Mouse (Mus musculus) midbrain, embryonic 11.5 days (tissue): ENCODE measurements around the gene Luzp1. TPM values are rescaled to one million over a fixed set of nuclear protein-coding genes. Genes with fewer than 3 reads are reported as not detected.

Experiments used
- ATAC-seq: fragments of 200-750 bp; cut with Nextera tagmentation; 2 replicates; pipeline ENCODE4 v1.8.0; 2017; ENCODE audit warnings: moderate TSS enrichment, moderate library complexity; ENCODE audit not compliant: low FRiP score
- DNase-seq: peaks from one replicate; pipeline ENCODE4 v3.0.0; 2015; ENCODE audit warnings: low spot score; ENCODE audit errors: missing footprints
- H3K27ac ChIP-seq: fragments of 300-500 bp; sonication (generic); 2 replicates; pipeline ENCODE4 v1.5.1; 2014; ENCODE audit warnings: low read depth, low read length
- H3K27me3 ChIP-seq: fragments of 300-500 bp; sonication (generic); 2 replicates; pipeline ENCODE4 v1.6.1; 2014; ENCODE audit warnings: mild to moderate bottlenecking, low read length, moderate library complexity, mixed read lengths; ENCODE audit not compliant: control insufficient read depth, insufficient read depth
- H3K36me3 ChIP-seq: fragments of 300-500 bp; sonication (generic); 2 replicates; pipeline ENCODE4 v1.6.1; 2014; ENCODE audit warnings: mild to moderate bottlenecking, low read length, moderate library complexity, mixed read lengths; ENCODE audit not compliant: control insufficient read depth, insufficient read depth
- H3K4me1 ChIP-seq: fragments of 300-500 bp; sonication (generic); 2 replicates; pipeline ENCODE4 v1.6.1; 2014; ENCODE audit warnings: low read length; ENCODE audit not compliant: control insufficient read depth, insufficient read depth
- H3K4me2 ChIP-seq: fragments of 300-500 bp; sonication (generic); 2 replicates; pipeline ENCODE4 v1.6.1; 2014; ENCODE audit warnings: mild to moderate bottlenecking, moderate library complexity
- H3K4me3 ChIP-seq: fragments of 300-500 bp; sonication (generic); 2 replicates; pipeline ENCODE4 v1.5.1; 2014; ENCODE audit warnings: low read depth, low read length
- H3K9ac ChIP-seq: fragments of 300-500 bp; sonication (generic); 2 replicates; pipeline ENCODE4 v1.6.1; 2014; ENCODE audit warnings: low read length
- H3K9me3 ChIP-seq: fragments of 300-500 bp; sonication (generic); 2 replicates; pipeline ENCODE4 v1.6.1; 2016; ENCODE audit warnings: low read length; ENCODE audit not compliant: control insufficient read depth
- WGBS: fragments of 180-500 bp; shearing (Covaris S2); extraction: QIAGEN DNeasy Blood & Tissue Kit; methylation state at CpG from one replicate; pipeline ENCODE4 v1.1.7; 2014; 5-methylcytosine and 5-hydroxymethylcytosine counted together
- polyA plus RNA-seq: library from polyadenylated mRNA; unstranded; fragments of >200 nt; fragmentation: Nextera tagmentation; extraction: Ambion mirVana; gene quantifications from 2 replicates; pipeline ENCODE4 v1.2.1, GENCODE M21; 2014

Gene Luzp1
- polyA plus RNA-seq, 1 experiment from 2014 or later: 99.5 TPM

DNA sequence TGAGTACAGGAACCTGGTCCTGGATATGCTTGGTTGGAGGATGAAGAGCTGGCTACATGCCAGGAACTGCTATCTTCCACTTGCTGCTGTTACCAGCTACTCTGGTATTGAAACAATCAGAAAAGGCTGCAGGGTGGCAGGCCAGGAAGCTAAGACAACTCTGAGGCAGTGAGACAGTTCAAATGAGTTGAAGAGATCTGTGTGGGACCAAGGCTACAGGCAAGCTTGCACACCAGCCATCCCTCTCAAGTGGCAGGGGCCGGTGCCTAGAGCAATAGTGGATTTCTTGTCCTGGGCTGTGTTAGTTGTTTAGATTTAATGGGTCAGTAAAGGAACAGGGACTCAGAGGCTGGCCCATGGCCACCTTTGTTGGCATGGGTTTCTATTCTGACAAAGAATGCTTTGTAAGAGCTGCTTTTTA is 78.8 kb downstream of the Luzp1 start:
- Histone ChIP-seq H3K27ac (no peak overlapping the region), H3K36me3 (peaks cover 24% of the 10 kb centered on the region), H3K4me1 (peaks cover 2% of the 10 kb centered on the region), H3K27me3 (no peaks in the 10 kb centered on the region), H3K9ac (no peak overlapping the region), H3K4me3 (no peak overlapping the region), H3K9me3 (no peaks in the 10 kb centered on the region), H3K4me2 (no peak overlapping the region)
- DNase-seq: no peak
- ATAC-seq: no peak
- 73% methylated on average over 1 of the region's 1 CpGs for WGBS

DNA sequence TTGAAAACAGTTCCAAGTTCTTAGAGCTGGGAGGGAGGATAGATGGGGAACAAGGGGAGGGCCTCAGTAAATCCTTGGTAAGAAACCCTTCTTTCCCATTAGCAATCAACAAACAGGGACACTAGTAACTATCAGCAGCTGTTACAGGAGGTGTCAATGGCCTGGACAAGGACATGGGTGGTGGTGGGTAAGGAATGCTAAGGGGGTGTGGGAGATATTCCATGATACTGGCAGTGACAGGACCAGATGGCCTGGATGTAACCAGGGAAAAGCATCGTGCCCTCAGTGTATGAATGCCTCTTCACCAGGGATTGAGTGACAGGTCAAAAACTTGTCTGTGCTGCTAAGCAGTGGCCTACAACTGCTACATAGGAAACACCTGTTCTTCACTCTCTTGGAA is 83.5 kb downstream of the Luzp1 start:
- Histone ChIP-seq H3K9me3 (no peaks in the 10 kb centered on the region), H3K36me3 (peaks cover 22% of the 10 kb centered on the region)
- 88% methylated on average over 1 of the region's 1 CpGs for WGBS

GRCm38 (mm10) chr4:136557638-136558037 is 88.1 kb downstream of the Luzp1 start:
- no peak overlapping the region for H3K9ac ChIP-seq
- peaks cover 23% of the 10 kb centered on the region for H3K36me3 ChIP-seq
- H3K4me1 ChIP-seq: no peaks in the 10 kb centered on the region
- DNase-seq (no peak), ATAC-seq (no peak)
- H3K4me2 ChIP-seq: no peak overlapping the region
- no peak overlapping the region for H3K27ac ChIP-seq
- H3K27me3 ChIP-seq: no peaks in the 10 kb centered on the region
- no peak overlapping the region for H3K4me3 ChIP-seq
- H3K9me3 ChIP-seq: no peaks in the 10 kb centered on the region
- WGBS: 93% methylated on average over 2 of the region's 2 CpGs

More for the DNA sequence above, 83.5 kb downstream of the Luzp1 start:
- ATAC-seq (no peak), DNase-seq (no peak)
- Histone ChIP-seq H3K9ac (no peak overlapping the region), H3K27me3 (no peaks in the 10 kb centered on the region), H3K4me3 (no peak overlapping the region), H3K4me2 (no peak overlapping the region), H3K27ac (no peak overlapping the region), H3K4me1 (peaks cover 2% of the 10 kb centered on the region)

DNA sequence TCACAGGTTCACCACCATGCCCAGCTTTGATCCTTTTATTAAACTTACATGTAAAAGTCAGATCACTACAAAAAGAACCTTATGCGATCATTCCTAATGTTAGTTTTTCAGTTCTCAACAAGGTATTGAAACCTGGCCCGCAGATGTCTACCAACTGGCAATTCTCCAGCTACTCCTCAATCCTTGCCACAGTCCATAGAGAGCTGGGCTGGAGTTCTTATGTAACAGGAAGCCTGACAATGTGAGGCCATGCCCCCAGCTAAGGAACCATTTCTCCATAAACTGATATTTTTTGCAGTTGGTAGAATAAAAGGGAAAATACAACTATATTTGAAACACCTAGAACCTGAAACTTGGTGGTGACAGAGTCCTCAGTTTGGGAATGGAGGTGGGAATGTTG is 90.1 kb downstream of the Luzp1 start:
- H3K9ac ChIP-seq: no peak overlapping the region
- H3K36me3 ChIP-seq: peaks cover 17% of the 10 kb centered on the region
- 96% methylated on average over 2 of the region's 2 CpGs for WGBS

DNA sequence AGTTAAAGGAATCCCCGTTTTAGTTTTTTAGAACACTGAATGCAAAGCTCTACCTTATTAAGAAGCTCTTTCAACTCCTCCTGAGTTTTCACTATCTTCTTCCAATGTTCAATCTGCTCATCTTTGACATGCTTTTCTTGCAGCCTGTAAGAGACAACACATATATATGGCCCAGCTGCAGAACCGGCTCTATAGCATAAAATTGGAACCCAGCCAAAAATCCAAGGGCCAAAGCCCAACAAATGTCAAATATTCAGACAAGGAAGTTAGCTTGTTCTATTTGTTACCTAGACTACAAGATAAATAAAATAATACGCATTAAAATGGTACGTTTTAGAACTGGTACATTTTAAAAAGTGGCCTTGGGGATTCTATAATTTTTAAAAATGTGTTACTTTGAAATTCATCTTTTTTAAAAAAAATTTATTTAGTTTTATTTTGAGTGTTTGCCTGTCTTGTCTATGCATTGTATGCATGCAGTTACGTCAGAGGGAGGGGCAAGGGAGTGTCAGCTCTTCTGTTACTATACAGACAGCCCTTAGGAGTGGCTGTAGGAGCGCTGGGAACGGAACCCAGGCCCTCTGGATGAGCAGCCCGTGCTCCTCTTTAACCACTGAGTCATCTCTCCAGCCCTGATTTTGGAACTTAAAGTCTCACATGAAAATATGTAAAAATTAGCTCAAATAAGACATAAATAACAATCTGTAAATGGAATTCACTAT is 90.9 kb downstream of the Luzp1 start:
- no peaks in the 10 kb centered on the region for H3K27me3 ChIP-seq
- ATAC-seq (no peak), DNase-seq (no peak)
- H3K27ac ChIP-seq: no peak overlapping the region
- H3K36me3 ChIP-seq: peaks cover 15% of the 10 kb centered on the region
- H3K9me3 ChIP-seq: no peaks in the 10 kb centered on the region
- H3K4me1 ChIP-seq: no peaks in the 10 kb centered on the region
- no peak overlapping the region for H3K9ac ChIP-seq
- 95% methylated on average over 8 of the region's 8 CpGs for WGBS
- no peak overlapping the region for H3K4me3 ChIP-seq
- H3K4me2 ChIP-seq: no peak overlapping the region

More for the DNA sequence above, 90.1 kb downstream of the Luzp1 start:
- H3K4me3 ChIP-seq: no peak overlapping the region
- ATAC-seq: no peak
- no peaks in the 10 kb centered on the region for H3K27me3 ChIP-seq
- H3K4me2 ChIP-seq: no peak overlapping the region
- no peak overlapping the region for H3K27ac ChIP-seq
- no peaks in the 10 kb centered on the region for H3K9me3 ChIP-seq
- H3K4me1 ChIP-seq: no peaks in the 10 kb centered on the region
- DNase-seq: no peak

DNA sequence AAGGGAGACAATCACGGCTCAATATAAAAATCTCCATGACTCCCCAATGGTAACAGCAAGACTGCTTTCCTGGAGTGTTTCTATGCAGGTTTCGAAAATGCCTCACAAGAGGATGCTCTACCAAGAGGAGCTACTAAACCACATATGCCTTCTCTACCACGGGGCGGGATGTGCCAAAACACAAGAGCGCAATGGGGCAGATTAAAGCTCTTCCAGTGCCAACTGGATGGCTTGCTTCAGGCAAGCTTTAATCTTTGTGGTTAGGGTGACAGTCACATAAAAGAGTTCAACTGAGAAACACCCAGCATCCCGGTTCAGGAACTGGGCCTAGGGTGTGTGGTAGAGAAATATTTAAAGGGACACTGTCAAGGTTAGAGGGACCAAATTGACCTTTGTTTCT is 93.2 kb downstream of the Luzp1 start:
- Histone ChIP-seq H3K27me3 (no peaks in the 10 kb centered on the region), H3K9me3 (no peaks in the 10 kb centered on the region), H3K4me3 (no peak overlapping the region), H3K4me1 (no peaks in the 10 kb centered on the region), H3K9ac (no peak overlapping the region), H3K27ac (no peak overlapping the region), H3K36me3 (peaks cover 22% of the 10 kb centered on the region), H3K4me2 (no peak overlapping the region)
- ATAC-seq (no peak), DNase-seq (no peak)
- 91% methylated on average over 6 of the region's 6 CpGs for WGBS

DNA sequence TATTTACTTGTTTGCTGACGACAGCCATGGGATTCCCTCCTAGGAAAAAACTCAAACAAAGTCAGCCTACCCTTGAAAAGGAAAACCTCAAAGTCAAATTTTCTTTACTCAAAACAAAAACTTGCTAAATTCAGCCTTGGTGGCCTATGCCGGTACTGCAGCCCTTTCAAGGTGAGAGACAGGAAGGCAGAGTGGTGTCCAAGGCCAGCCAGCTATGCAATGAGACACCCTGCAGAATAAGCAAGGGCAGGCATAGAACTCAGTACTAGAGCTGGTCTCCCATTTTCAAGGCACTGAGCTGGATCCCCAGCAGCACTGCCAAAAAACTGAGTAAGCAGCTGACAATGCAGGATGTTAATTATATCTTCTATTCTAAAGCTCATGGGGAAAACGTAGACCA is 99.1 kb downstream of the Luzp1 start:
- DNase-seq (no peak), ATAC-seq (no peak)
- Histone ChIP-seq H3K36me3 (peaks cover 21% of the 10 kb centered on the region), H3K9ac (no peak overlapping the region), H3K4me2 (no peak overlapping the region), H3K4me3 (no peak overlapping the region), H3K9me3 (no peaks in the 10 kb centered on the region), H3K4me1 (no peaks in the 10 kb centered on the region), H3K27me3 (no peaks in the 10 kb centered on the region), H3K27ac (no peak overlapping the region)
- 90% methylated on average over 3 of the region's 3 CpGs for WGBS

- H3K9ac ChIP-seq: no peak overlapping the region
- H3K27me3 ChIP-seq: no peaks in the 10 kb centered on the region
- H3K4me3 ChIP-seq: no peak overlapping the region
- ATAC-seq (no peak), DNase-seq (no peak)
- no peak overlapping the region for H3K4me2 ChIP-seq
- no peaks in the 10 kb centered on the region for H3K4me1 ChIP-seq
- H3K36me3 ChIP-seq: peaks cover 19% of the 10 kb centered on the region
- H3K27ac ChIP-seq: no peak overlapping the region
- H3K9me3 ChIP-seq: no peaks in the 10 kb centered on the region
These were observed 100.4 kb downstream of the Luzp1 start for GRCm38 (mm10) chr4:136569998-136570397.

DNA sequence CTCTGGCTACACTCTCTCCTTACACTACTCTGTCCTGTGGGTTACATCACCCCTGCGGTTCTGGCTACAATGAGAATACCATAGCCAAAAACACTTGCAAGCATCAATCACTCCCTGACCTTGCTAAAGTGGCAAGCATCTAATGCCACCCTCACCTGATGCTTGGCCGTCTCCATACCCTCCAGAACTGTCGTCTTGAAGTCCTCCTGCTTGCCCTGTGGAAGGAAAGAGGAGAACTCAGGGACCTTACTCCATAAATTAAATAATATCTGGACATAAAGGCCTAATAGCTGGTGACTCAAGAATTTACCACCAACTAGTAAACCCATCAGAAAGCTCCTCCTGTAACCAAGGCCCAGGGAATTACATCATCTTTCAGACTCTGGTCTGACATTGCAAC is 112.3 kb downstream of the Luzp1 start:
- no peak for ATAC-seq
- 93% methylated on average over 3 of the region's 3 CpGs for WGBS
- H3K27me3 ChIP-seq: no peaks in the 10 kb centered on the region
- no peak overlapping the region for H3K4me2 ChIP-seq
- no peak for DNase-seq
- no peaks in the 10 kb centered on the region for H3K9me3 ChIP-seq
- no peak overlapping the region for H3K9ac ChIP-seq
- no peaks in the 10 kb centered on the region for H3K36me3 ChIP-seq
- H3K4me1 ChIP-seq: no peaks in the 10 kb centered on the region
- no peak overlapping the region for H3K4me3 ChIP-seq
- H3K27ac ChIP-seq: no peak overlapping the region
